Mouse (Mus musculus) megakaryocyte, embryonic 14.5 days (primary cell): ENCODE results near the gene Krba1.

Experiments
- FLI1 ChIP-seq: IDR thresholded peaks from 2 replicates; pipeline ENCODE4 v1.6.1; 2012; ENCODE audit warnings: low read length, inconsistent platforms, mixed read lengths
- GATA1 ChIP-seq: IDR thresholded peaks from 3 replicates; pipeline ENCODE4 v1.6.1; 2012; ENCODE audit warnings: mixed read lengths, low read length, inconsistent platforms, borderline replicate concordance

DNA sequence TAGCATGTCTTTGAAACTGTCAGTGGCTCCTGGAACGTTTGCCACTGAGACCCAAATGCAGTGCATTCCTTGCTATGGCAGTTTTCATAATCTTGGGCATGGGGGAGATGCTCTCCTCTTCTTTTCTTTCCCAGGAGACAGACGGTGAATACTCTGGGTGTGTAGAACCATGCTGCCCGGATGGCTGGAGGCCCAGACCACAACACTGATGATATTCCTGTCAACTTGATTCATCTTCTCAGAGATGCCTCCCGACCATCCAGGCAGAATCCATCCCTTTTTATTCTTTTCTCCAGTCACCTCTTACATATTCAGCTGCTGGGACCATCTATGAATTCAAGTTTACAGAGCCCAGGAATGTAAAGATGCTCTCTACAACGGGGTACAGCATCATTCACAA lies 35.4 kb downstream of the Krba1 start:
- no peak for TF ChIP-seq GATA1
- TF ChIP-seq FLI1 = no peak
